In genomic region chr19:43527131-43527530, GRCm38 (mm10) we compare ENCODE assay signal across 8 mouse cellular contexts. TPM values are rescaled to one million over a fixed set of nuclear protein-coding genes. Genes with fewer than 3 reads are reported as not detected.
A peak's percentile ranks its signal among the peaks of the same experiment; 100 is the strongest.
DNase-seq lines count a peak whose midpoint lies in the region; ATAC-seq and TF ChIP-seq lines count a peak whose summit lies in the region.
"Had no signal": no experiment of that assay in that cellular context is flagged by ENCODE, and none has a peak within 500 bp of the region (broad histone marks: within the 10 kb centered on the region; RNA-seq: fewer than 3 reads in every experiment).

No protein-coding gene starts in this region.

- H3K4me3 ChIP-seq in left cerebral cortex, adult 2 months: no peak overlapping the region
- H3K4me3 ChIP-seq: intestine, embryonic 15.5 days had no signal

- intact Hi-C loops in left cerebral cortex, adult 2 months (cut with DNase I): loop anchor here (5.0 kb wide), 1 partner anchor 225 kb away; the partner anchor contains the start of genes Cox15 and Cutc
- intact Hi-C loops in left cerebral cortex, postnatal 25 days (cut with DNase I): loop anchor here (2.0 to 5.0 kb wide), 2 partner anchors 30 to 225 kb away; partner anchors contain the start of genes Cox15 and Cutc

- TF ChIP-seq CTCF in left cerebral cortex, adult 2 months (IDR thresholded peaks at IDR 0.05): peak; percentile 53

- DNase-seq in left cerebral cortex, adult 2 months (ENCODE audit: extremely low spot score in 1 of 2, low spot score in 2 of 2): no peak
- DNase-seq in left cerebral cortex, postnatal 25 days (ENCODE audit: low spot score in 2 of 2): no peak
- peak; percentile 66 for DNase-seq in ZHBTc4 (ENCODE audit: low read depth, low spot score)
- peak; percentile 83 for DNase-seq in gastrocnemius, adult 18-20 months (ENCODE audit: low spot score)
- DNase-seq in lung, postnatal 25 days (ENCODE audit: low spot score): peak; percentile 16
- DNase-seq in spleen, postnatal 36 days (ENCODE audit: low spot score in 2 of 2): no peak

- no peak for ATAC-seq in erythroid progenitor cell, adult 5-6 weeks (replicated peaks; ENCODE audit: low FRiP score, poor library complexity, severe bottlenecking)
- ATAC-seq: intestine, embryonic 15.5 days had no signal

- H3K27ac ChIP-seq in left cerebral cortex, adult 2 months: no peak overlapping the region
- H3K27ac ChIP-seq: intestine, embryonic 15.5 days had no signal

RNA-seq across cellular contexts. Expression of gene Got1, which starts 2.7 kb away (rescaled TPM):
- 100 to 1,000 TPM; 361 to 390 TPM for total RNA-seq in left cerebral cortex, adult 2 months (2021)
- 100 to 1,000 TPM; 340 to 351 TPM for total RNA-seq in left cerebral cortex, postnatal 25 days (2021)
- total RNA-seq in gastrocnemius, adult 18-20 months (2021): 100 to 1,000 TPM; 394 to 432 TPM
- 6.8 and 9.6 TPM in 2 replicates for total RNA-seq in erythroid progenitor cell, adult 5-6 weeks (2015; ENCODE audit: low replicate concordance)
- 6.4 TPM in 1 of 2 replicates, not detected in the other for total RNA-seq in erythroid progenitor cell, adult 5-6 weeks (2017; ENCODE audit: low replicate concordance)

Comparison
In these comparisons a context has a peak if more than half of its experiments do, and no peak if none do; other contexts are left out.
1. DNase-seq: peak in ZHBTc4 (single experiment), gastrocnemius, adult 18-20 months (single experiment) and lung, postnatal 25 days (single experiment); none in left cerebral cortex, adult 2 months (0 of 2), left cerebral cortex, postnatal 25 days (0 of 2) and spleen, postnatal 36 days (0 of 2).
2. RNA of gene Got1, which starts 2.7 kb away (total RNA-seq): 394 to 432 TPM in gastrocnemius, adult 18-20 months, 361 to 390 TPM in left cerebral cortex, adult 2 months and 340 to 351 TPM in left cerebral cortex, postnatal 25 days; 6.4 to 9.6 TPM in erythroid progenitor cell, adult 5-6 weeks; every median in the first group is over 10 times any median in the second.